Mouse (Mus musculus) heart, adult 18-20 months (tissue): ENCODE results near the gene Rps27. TPM values are rescaled to one million over a fixed set of nuclear protein-coding genes. Genes with fewer than 3 reads are reported as not detected.
A peak's percentile ranks its signal among the peaks of the same experiment; 100 is the strongest.
"Not testable (repeated sequence)": the region's sequence is repeated elsewhere in the genome, so short reads cannot be mapped to it uniquely, and the experiment has no call there.

Experiments
- DNase-seq, 2 experiments: peaks; one replicate each; pipeline ENCODE4 v3.0.0; 2021 to 2022; ENCODE audit warnings: mixed read lengths in 1 of 2
- long read RNA-seq, 2 experiments: library from polyadenylated mRNA; stranded (forward); transcript quantifications; one replicate each; pipeline ENCODE4 v2.0.0; 2021
- total RNA-seq, 2 experiments: library from RNA; stranded (reverse); gene quantifications; 2 replicates each; pipeline ENCODE4 v1.2.3; 2021

Rps27 gene
- 1,000 to 10,000 TPM; 1,057 to 1,251 TPM for total RNA-seq
- long read RNA-seq, experiment 1, transcript Rps27-201 (4 exons, 345 nt), result major isoform, 331 of 334 reads
- long read RNA-seq, experiment 1, partial matches to known transcripts, result 0 of 334 reads
- long read RNA-seq, experiment 1, other reads (novel, unspliced or antisense), result 0 of 334 reads
- long read RNA-seq, experiment 2, transcript Rps27-201 (4 exons, 345 nt), result major isoform, 425 of 431 reads
- long read RNA-seq, experiment 2, partial matches to known transcripts, result 3 of 431 reads
- long read RNA-seq, experiment 2, other reads (novel, unspliced or antisense), result 2 of 431 reads

GRCm38 (mm10) chr3:90213377-90213866 is at the start of gene Rps27, which contains the start of gene Rab13:
TSS of gene Rps27 (minus strand) at chr3:90213651.
TSS of gene Rab13 (plus strand) at chr3:90213695.
- peak; percentile 95 to 96 for DNase-seq

DNA sequence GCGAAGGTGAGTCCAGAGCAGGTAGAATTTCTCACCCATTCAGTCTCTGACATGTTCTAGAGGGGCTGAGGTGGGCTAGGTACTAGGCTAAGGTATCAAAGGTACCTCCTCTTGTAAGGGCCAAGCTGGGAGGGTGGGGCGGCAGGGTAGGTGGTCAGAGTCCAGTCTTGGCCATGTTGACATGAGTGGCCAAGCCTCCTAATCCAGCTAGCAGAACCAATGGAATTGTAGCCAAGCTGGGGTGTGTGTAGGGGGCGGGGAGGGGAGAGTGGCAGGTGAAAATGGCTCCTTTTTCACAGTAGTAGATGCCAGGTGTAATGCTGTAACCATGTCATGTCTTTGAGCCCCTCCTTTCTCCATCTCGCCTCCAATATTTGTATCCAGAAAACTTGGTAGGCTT is 45.1 kb upstream of the Rps27 start:
- no peak for DNase-seq

- DNase-seq, result no peak
These were observed 43.5 kb upstream of the Rps27 start for GRCm38 (mm10) chr3:90256731-90257530.

DNA sequence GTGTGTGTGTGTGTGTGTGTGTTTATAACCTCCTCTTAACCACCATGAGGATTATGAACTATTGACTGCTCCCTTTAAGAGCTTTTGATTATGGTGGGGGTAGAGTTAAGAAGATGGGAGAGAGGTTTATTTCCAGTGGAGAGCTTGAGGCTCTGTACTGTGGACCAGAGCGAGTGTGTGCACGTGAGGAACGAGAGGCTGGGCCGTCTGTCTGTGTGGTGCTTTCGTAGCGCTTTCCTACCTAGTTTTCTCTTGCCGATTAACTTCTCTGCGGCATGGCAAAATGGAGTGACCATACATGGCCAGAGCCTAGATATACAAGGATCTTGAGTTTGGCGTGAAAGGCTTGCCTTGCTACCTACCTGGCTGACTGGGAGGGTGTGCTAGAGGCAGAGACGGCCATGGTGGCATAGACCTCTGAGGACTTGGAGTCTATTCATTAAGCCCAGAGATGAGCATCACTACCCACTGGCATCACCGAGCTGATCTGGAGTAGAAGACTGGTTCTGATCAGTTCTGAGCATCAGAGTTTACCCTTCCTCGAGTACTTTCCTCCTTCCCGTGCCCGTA is 42.4 kb upstream of the Rps27 start:
- no peak for DNase-seq

DNA sequence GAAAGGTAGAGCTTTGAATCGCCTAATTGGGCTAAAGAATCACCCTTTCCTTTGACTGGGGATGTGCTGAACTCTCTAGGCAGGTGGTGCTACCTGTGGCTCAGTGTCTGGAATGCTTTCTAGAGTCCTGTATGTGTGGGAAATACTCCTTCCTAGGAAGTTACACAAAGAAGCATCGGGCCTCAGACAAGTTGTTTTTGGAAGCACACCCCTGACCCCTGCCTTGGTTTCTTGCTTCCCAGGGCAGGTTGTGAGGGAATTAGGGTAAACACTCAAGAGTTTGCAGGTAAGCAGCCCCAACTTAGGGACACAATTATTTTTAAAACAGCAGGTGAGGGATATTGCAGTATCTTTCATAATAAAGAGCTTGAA is 41.7 kb upstream of the Rps27 start:
- no peak for DNase-seq

DNA sequence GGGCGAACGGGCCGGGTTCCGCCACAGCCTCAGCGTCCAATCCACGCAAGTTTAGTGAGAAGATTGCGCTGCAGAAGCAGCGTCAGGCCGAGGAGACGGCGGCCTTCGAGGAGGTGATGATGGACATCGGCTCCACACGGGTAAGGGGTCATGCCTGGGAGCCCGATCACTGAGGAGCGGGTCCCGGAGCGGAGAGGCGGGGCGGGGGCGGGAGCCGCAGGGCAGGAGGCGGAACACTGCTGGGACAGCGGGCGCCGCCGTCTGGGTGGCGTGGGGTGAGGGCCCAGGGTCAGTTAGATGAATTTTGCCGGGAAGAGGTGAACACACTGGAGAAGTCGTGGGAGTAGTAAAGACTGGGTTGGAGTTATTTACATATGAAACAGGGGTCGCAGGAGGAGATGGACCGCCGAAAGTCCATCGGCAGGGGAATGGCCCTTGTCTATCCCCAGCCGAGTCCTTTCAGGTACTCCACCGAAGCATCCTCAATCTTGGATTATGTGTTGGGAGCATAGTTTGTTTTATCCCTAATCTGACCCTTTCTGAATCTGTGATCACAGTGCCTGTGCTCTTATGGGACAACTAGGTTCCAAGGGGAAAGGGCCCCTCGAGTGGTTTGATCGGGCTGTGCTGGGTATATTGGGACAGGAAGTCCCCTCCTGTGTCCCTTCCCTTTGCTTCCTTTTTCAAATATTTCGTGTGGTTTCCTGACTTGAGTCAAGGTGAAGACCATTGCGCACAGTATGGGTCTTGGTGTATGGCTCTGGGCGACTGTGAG is 41.2 kb upstream of the Rps27 start:
- DNase-seq, result no peak

DNA sequence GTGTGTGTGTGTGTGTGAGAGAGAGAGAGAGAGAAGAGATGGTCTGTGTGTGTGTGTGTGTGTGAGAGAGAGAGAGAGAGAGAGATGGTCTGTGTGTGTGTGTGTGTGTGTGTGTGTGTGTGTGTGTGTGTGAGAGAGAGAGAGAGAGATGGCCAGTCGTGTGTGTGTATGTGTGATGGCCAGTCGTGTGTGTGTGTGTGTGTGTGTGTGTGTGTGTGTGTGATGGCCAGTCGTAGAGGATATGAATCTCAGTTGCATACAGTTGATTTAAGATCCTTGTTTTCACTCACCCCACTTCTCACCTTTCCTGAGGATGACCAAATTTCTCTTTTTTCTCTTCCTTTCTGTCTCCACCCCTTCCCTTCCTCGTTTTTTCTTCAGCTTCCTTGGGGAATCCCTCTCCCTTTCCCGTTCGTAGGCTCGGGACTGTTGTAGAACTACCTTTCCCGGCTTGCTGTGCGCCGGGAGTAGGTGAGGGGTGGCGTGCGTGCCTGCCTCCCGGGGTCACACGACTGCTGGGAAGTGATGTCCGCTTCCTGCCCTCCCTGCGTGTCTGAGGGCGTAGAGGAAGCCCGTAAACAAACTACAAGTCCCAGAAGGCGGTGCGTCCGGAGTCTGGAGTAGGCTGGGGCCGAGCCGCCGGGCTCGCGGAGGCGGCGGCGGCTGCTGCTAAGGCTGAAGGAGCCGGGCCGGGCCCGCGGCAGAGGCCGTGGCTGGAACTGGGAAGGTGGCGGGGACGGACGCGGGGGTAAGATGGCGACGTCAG is 40.4 kb upstream of the Rps27 start, which contains the start of gene Crtc2:
TSS of gene Crtc2 (plus strand) at position 511 of the 766 bp plus-strand sequence.
- DNase-seq, result peak; percentile 95 to 99

GRCm38 (mm10) chr3:90253174-90253573 is 39.7 kb upstream of the Rps27 start:
- DNase-seq, result not testable (repeated sequence)

- peak; percentile 22 to 26 for DNase-seq
These were observed 39.2 kb upstream of the Rps27 start for GRCm38 (mm10) chr3:90252659-90253058.

DNA sequence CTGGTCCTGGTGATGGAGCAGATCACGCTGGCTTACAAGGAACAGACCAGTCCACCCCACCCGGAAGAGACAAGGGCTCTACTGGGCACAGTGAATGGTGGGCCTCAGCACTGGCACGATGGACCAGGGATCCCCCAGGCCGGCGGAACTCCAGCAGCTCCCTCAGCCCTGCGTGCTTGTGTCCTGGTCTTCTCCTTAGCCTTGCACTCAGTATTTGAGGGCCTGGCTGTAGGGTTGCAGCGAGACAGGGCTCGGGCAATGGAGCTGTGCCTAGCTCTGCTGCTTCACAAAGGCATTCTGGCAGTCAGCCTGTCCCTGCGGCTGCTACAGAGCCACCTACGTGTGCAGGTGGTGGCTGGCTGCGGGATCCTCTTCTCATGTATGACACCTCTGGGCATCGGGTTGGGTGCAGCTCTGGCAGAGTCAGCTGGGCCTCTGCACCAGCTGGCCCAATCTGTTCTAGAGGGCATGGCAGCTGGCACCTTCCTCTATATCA is 38.3 kb upstream of the Rps27 start:
- DNase-seq, result not testable (repeated sequence)

DNA sequence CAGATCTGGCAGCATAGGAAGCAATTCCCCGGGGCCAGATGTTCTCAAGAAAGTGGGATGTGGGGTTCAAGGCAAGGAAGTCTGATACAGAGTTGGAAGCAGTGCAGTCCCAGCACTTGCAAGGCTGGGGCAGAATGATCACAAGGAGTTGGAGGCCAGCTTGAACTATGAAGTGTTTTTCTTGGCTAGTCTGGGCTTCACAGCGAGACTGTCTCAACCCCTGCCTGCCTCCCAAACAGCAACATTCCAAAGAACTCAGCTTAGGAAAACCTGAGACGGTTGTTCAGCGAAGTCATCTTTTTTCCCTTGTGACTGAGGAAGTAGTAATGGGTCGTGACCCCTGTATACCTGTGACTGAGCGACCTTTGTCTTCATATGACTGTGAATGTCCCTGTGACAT is 37.3 kb upstream of the Rps27 start:
- no peak for DNase-seq

DNA sequence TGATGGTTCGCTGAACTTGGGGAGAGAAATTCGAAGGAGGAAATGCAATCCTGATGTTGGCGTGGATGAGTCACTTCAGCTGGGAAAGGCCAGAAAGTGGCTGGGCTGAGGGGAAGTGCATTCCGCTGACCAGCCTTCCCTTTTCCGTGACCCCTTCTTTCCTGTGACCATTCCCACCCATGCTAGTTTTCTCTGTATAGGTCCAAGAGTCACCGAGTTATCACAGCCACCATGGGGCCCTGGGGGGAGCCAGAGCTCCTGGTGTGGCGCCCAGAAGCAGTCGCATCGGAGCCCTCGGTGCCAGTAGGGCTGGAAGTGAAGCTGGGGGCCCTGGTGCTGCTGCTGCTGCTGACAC is 35.3 kb upstream of the Rps27 start:
- peak in 1 of 2 experiments; percentile 72 for DNase-seq

DNA sequence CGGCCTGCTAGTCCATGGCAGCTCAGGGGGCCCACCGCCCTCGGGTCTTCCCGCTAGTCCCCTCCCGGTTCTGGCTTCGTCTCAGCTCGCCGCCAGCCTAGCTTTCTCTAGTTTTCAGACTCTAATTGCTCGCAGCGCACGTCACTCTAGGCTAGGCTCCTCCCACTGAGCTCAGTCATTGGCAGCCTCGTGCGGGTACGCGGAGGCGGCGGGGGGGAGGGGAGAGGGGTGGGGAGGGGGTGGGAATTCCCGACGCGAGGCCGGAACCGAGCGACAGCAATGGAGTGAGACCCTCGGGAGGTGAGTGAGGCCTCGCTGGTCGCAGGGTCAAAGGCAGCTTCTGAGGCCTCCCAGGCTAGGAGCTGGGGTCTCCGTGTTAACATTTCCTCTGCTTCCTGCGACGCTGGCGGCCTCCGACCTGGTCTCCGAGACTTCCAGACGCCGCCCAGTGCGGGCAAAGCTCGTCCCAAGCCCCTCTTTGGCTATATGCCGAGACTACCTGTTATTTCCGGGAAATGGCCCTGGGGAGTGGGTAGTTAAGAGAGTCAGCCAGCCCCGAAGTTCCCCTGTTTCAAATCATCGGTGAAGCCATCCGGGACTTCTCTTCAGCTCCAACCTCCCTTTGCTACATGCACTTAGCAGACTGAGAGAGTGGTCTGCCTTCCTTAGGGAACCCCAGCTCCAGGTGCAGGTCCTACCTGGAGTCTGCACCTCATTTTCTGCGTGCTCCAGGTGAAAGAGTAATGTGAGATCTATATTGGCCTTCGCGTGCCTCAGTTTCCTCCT is 34.7 kb upstream of the Rps27 start, which contains the start of gene Slc39a1:
TSS of gene Slc39a1 (plus strand) at position 213 of the 786 bp plus-strand sequence.
- DNase-seq, result peak; percentile 96 to 97

DNA sequence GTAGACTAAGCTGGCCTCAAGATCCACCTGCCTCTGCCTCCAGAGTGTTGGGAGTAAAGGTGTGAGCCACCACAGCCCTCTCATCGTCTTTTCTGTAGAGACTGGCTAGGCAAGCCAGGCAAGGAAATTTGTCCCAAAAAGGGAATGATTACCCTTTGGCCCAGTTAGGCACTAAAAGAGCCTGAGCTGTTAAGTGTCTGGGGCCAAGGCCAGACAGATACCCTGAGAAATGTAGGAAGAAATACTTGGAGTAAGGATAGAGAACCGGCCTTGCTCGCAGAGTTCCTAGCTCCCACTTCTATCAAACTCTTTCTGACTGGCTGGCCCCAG is 34.1 kb upstream of the Rps27 start:
- no peak for DNase-seq

DNA sequence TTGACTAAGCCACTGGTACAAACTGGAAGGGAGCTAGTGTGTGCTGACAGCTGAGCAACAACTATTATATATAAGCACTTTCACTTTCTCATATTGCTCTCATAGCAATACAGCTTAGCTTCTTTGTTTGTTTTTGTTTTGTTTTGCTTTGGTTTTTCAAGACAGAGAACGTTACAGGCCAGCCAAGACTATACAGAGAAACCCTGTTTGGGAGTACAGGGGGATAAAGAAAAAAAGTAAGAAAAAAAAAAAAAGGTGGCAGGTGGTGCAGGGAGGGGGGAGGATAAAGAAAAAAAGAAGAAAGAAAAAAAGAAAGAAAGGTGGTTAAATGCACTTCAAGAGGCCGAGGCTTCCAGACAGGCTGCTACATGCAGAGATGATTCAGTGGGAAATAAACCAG is 32.0 kb upstream of the Rps27 start:
- no peak for DNase-seq

DNA sequence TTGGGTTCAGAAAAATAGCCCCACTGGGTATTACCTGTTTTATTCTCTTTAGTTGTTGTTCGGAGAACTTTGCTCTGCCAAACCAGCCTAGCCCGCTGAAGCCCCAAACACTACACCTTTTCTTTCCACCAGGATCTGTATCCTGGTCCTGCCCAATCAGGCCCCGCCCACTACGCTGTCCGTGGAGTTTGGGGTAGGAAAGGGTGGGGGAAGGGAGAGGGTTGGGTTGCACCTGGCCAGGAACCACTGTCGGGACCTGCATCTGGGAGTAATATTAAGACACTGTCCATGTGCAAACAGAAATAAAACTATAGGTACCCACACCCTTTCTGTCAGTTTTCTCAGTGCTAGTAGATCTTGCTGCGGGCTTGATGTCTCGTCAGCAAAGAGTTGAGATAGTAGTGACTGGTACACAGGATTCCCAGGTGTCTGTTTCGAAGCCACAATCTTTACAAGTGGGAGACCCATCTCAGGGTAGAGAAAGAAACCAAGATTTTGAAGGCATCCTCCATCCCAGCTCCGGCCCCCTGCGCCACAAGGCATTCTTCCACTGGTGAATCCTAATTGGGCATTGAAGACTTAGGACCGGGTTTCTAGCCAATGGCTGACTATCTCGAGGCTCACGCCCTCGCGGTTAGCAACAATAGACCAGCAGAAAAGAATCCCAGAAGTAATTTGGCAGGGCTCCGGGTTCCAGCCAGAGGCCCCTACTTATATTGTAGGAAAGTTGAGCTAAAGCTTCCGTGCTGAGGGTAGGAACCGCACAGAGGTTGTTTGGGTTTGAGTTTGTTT is 29.7 kb upstream of the Rps27 start, which contains the start of gene Creb3l4:
TSS of gene Creb3l4 (minus strand) at position 529 of the 792 bp plus-strand sequence.
- peak; percentile 57 to 65 for DNase-seq

GRCm38 (mm10) chr3:90241669-90242358 is 28.4 kb upstream of the Rps27 start:
- DNase-seq, result no peak

- DNase-seq, result no peak
These were observed 27.8 kb upstream of the Rps27 start for GRCm38 (mm10) chr3:90241251-90241650.
